Comparison of ENCODE assay signal across 30 mouse cellular contexts in the genomic region with DNA sequence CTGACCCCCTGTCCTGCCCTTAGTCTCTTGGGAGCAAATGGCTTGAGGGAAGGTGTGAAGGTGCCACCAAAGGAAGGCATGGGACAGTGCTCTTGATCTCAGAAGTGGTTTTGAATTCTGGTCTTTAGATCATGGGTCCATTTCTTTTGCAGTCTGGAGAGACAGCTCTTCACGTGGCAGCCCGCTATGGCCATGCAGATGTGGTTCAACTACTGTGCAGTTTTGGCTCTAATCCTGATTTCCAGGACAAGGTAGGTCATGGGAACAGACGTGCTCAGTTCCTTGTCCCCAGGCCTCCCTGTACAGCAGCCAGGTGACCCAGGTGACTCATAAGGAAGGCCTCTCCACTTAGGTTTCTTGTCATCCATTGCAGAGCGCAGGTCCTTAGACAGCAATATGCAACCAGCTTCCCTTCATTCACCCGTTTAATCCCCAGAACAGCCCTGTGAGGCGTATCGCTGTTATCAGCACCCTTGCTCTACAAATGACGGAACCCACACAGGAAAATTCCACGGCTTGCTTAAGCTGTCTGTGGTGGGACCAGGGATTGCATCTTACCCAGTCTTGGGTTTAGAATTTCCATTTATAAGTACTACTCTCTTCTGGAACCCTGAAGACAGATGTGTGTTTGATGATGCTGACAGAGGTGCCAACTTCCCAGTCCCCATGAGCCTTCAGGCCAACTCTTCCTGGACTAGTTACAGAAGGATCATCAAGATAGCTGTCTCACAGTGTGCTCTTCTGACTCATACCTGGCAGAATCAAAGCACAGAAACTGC. TPM values are rescaled to one million over a fixed set of nuclear protein-coding genes. Genes with fewer than 3 reads are reported as not detected.
DNase-seq lines count a peak whose midpoint lies in the region; ATAC-seq and TF ChIP-seq lines count a peak whose summit lies in the region.
"Had no signal": no experiment of that assay in that cellular context is flagged by ENCODE, and none has a peak within 500 bp of the region (broad histone marks: within the 10 kb centered on the region; RNA-seq: fewer than 3 reads in every experiment).

No protein-coding gene starts in this region.

- ATAC-seq in heart, embryonic 15.5 days (replicated peaks; ENCODE audit: insufficient number of reproducible peaks, insufficient read depth, low FRiP score, low read depth), result no peak
- ATAC-seq in liver, embryonic 12.5 days, result no peak
- ATAC-seq: activated CD4-positive, CD25-positive, alpha-beta regulatory T cell, adult 4 months; forebrain, embryonic 15.5 days; hindbrain, embryonic 16.5 days; inflammation-experienced regulatory T-cells, adult 6 months; intestine, postnatal 0 days; Patski had no signal

- 0 out of 2 replicates have a peak overlapping the region, but pooled peaks have one; percentile 15 for H3K27ac ChIP-seq in heart, embryonic 15.5 days
- no peak overlapping the region for H3K27ac ChIP-seq in liver, adult 2 months (replicated peaks; ENCODE audit: insufficient read depth, low read depth, low read length)
- no peak overlapping the region for H3K27ac ChIP-seq in liver, embryonic 12.5 days
- H3K27ac ChIP-seq: embryonic facial prominence, embryonic 12.5 days; forebrain, embryonic 15.5 days; hindbrain, embryonic 12.5 days had no signal

- peaks cover 5% of the 10 kb centered on the region for H3K4me1 ChIP-seq in heart, embryonic 15.5 days (replicated peaks)
- peaks cover 5% of the 10 kb centered on the region for H3K4me1 ChIP-seq in liver, adult 2 months (ENCODE audit: control insufficient read depth, insufficient read depth, low read length)
- no peaks in the 10 kb centered on the region for H3K4me1 ChIP-seq in liver, embryonic 12.5 days
- H3K4me1 ChIP-seq: embryonic facial prominence, embryonic 12.5 days; forebrain, embryonic 15.5 days; hindbrain, embryonic 12.5 days had no signal

- TF ChIP-seq POLR2A in liver, adult 2 months (IDR thresholded peaks at IDR 0.05; ENCODE audit: extremely low read depth, insufficient read depth, low read length), result no peak

- no peak overlapping the region for H3K4me2 ChIP-seq in heart, embryonic 15.5 days
- H3K4me2 ChIP-seq in liver, embryonic 12.5 days, result no peak overlapping the region
- H3K4me2 ChIP-seq: embryonic facial prominence, embryonic 12.5 days; forebrain, embryonic 15.5 days; hindbrain, embryonic 12.5 days had no signal

- no peak for TF ChIP-seq CTCF in liver, adult 2 months (IDR thresholded peaks at IDR 0.05; ENCODE audit: low read depth, low read length)

- 0 out of 2 replicates have a peak, but pooled peaks cover 7% of the 10 kb centered on the region for H3K36me3 ChIP-seq in heart, embryonic 15.5 days
- peaks cover 63% of the 10 kb centered on the region for H3K36me3 ChIP-seq in liver, adult 2 months (ENCODE audit: control insufficient read depth, insufficient read depth, low read length)
- peaks cover 46% of the 10 kb centered on the region for H3K36me3 ChIP-seq in liver, embryonic 12.5 days

- DNase-seq in gastrocnemius, adult 18-20 months (ENCODE audit: low spot score), result peak; percentile 16
- DNase-seq in gastrocnemius, postnatal 10 days, result no peak
- no peak for DNase-seq in heart, postnatal 4 days
- DNase-seq in liver, adult 2 months (ENCODE audit: extremely low read depth, low read depth, low spot score), result peak; percentile 52
- DNase-seq in brain, adult 2 months (ENCODE audit: low read depth, low spot score), result peak; percentile 71
- DNase-seq in cerebellum, postnatal 25 days, result no peak
- DNase-seq: cerebellum, adult 11 months; cerebellum, adult 8-10 months; cerebellum, postnatal 14 days; gastrocnemius, postnatal 14 days; heart, postnatal 36 days had no signal

- H3K9ac ChIP-seq in heart, embryonic 15.5 days, result no peak overlapping the region
- no peak overlapping the region for H3K9ac ChIP-seq in liver, adult 2 months (ENCODE audit: low read depth, low read length)
- no peak overlapping the region for H3K9ac ChIP-seq in liver, embryonic 12.5 days
- H3K9ac ChIP-seq: embryonic facial prominence, embryonic 12.5 days; forebrain, embryonic 15.5 days; hindbrain, embryonic 12.5 days had no signal

- H3K9me3 ChIP-seq in heart, embryonic 15.5 days (replicated peaks), result no peaks in the 10 kb centered on the region
- no peaks in the 10 kb centered on the region for H3K9me3 ChIP-seq in liver, embryonic 12.5 days (replicated peaks)
- H3K9me3 ChIP-seq: embryonic facial prominence, embryonic 12.5 days; forebrain, embryonic 15.5 days; hindbrain, embryonic 12.5 days had no signal

- H3K27me3 ChIP-seq in heart, embryonic 15.5 days, result no peaks in the 10 kb centered on the region
- no peaks in the 10 kb centered on the region for H3K27me3 ChIP-seq in liver, adult 2 months (ENCODE audit: control insufficient read depth, insufficient read depth, low read length)
- H3K27me3 ChIP-seq in liver, embryonic 12.5 days (replicated peaks), result no peaks in the 10 kb centered on the region
- H3K27me3 ChIP-seq: CH12.LX; embryonic facial prominence, embryonic 12.5 days; forebrain, embryonic 15.5 days; hindbrain, embryonic 12.5 days; Patski had no signal

- no peak overlapping the region for H3K4me3 ChIP-seq in heart, embryonic 15.5 days
- no peak overlapping the region for H3K4me3 ChIP-seq in liver, adult 2 months (ENCODE audit: insufficient read depth, low read depth, low read length)
- no peak overlapping the region for H3K4me3 ChIP-seq in liver, embryonic 12.5 days
- H3K4me3 ChIP-seq: embryonic facial prominence, embryonic 12.5 days; forebrain, embryonic 15.5 days; hindbrain, embryonic 12.5 days had no signal

- no peaks in the 10 kb centered on the region; the same call in 1 of the 2 replicates for H3K79me2 ChIP-seq in liver, adult 2 months (ENCODE audit: control insufficient read depth, insufficient read depth, low read length)

- 73% methylated on average over 9 of the region's 9 CpGs for WGBS in heart, embryonic 15.5 days
- WGBS in liver, adult 2 months, result 78% methylated on average over 9 of the region's 9 CpGs
- WGBS in liver, embryonic 12.5 days (ENCODE audit: insufficient replicate concordance), result 78% methylated on average over 9 of the region's 9 CpGs

RNA-seq across cellular contexts. Expression of a gene that starts 57.7 kb away (rescaled TPM):
- not detected for total RNA-seq in gastrocnemius, adult 18-20 months (2021)
- total RNA-seq in gastrocnemius, postnatal 10 days (2021), result not detected
- not detected in 2 replicates for polyA plus RNA-seq in heart, embryonic 15.5 days (2015; fragmentation: Nextera tagmentation; extraction: Ambion mirVana)
- total RNA-seq in heart, postnatal 4 days (2021), result not detected
- not detected in 2 replicates for total RNA-seq in liver, adult 2 months (2014; rRNA removed)
- polyA plus RNA-seq in liver, adult 2 months (2012; rRNA removed), result not detected in 2 replicates
- polyA plus RNA-seq in liver, embryonic 12.5 days (2016; fragmentation: Nextera tagmentation; extraction: Ambion mirVana), result not detected in 2 replicates
- total RNA-seq: adrenal gland, adult 18-20 months; adrenal gland, postnatal 36 days; CH12.LX; gastrocnemius, postnatal 14 days; granulocyte monocyte progenitor cell, adult 5-6 weeks; heart, adult 8-10 months; heart, postnatal 36 days had no signal
- polyA plus RNA-seq: activated CD4-positive, CD25-positive, alpha-beta regulatory T cell, adult 4 months; brain, embryonic 14.5 days; cortical plate, adult 2 months; embryonic facial prominence, embryonic 12.5 days; forebrain, embryonic 11.5 days; forebrain, embryonic 15.5 days; heart, embryonic 16.5 days; hindbrain, embryonic 12.5 days; hindbrain, embryonic 16.5 days; inflammation-experienced regulatory T-cells, adult 6 months; intestine, postnatal 0 days; Patski had no signal

Comparison
In these comparisons a context has a peak if more than half of its experiments do, and no peak if none do; other contexts are left out.
1. DNase-seq: peak in gastrocnemius, adult 18-20 months (single experiment), liver, adult 2 months (single experiment) and brain, adult 2 months (single experiment); none in gastrocnemius, postnatal 10 days (single experiment), heart, postnatal 4 days (single experiment) and cerebellum, postnatal 25 days (0 of 2).